Mouse (Mus musculus) embryonic facial prominence, embryonic 13.5 days (tissue): ENCODE measurements at regions not wholly inside any gene's neighbourhood (a gene's known extent, or its start where the extent isn't known, plus 50 kb on each side); places are given as distances from the start of the nearest gene placed in this dataset.

ENCODE experiments used
- ATAC-seq: fragments of 200-750 bp; cut with Nextera tagmentation; 2 replicates; pipeline ENCODE4 v1.8.0; 2017; ENCODE audit warnings: low read depth; ENCODE audit not compliant: insufficient number of reproducible peaks, insufficient read depth, low FRiP score, low TSS enrichment
- H3K27ac ChIP-seq: fragments of 300-500 bp; sonication (generic); 2 replicates; pipeline ENCODE4 v1.5.1; 2015; ENCODE audit warnings: moderate library complexity, mild to moderate bottlenecking, inconsistent platforms
- H3K27me3 ChIP-seq: fragments of 300-500 bp; sonication (generic); 2 replicates; pipeline ENCODE4 v1.6.1; 2015; ENCODE audit warnings: mild to moderate bottlenecking, inconsistent platforms
- H3K36me3 ChIP-seq: fragments of 300-500 bp; sonication (generic); 2 replicates; pipeline ENCODE4 v1.6.1; 2015; ENCODE audit warnings: mild to moderate bottlenecking, inconsistent platforms
- H3K4me1 ChIP-seq: fragments of 300-500 bp; sonication (generic); 2 replicates; pipeline ENCODE4 v1.6.1; 2015; ENCODE audit warnings: inconsistent platforms
- H3K4me2 ChIP-seq: fragments of 300-500 bp; sonication (generic); 2 replicates; pipeline ENCODE4 v1.6.1; 2015; ENCODE audit warnings: moderate library complexity, mild to moderate bottlenecking, inconsistent platforms
- H3K4me3 ChIP-seq: fragments of 300-500 bp; sonication (generic); 2 replicates; pipeline ENCODE4 v1.5.1; 2015; ENCODE audit warnings: mild to moderate bottlenecking, inconsistent platforms
- H3K9ac ChIP-seq: fragments of 300-500 bp; sonication (generic); 2 replicates; pipeline ENCODE4 v1.6.1; 2015; ENCODE audit warnings: mild to moderate bottlenecking, inconsistent platforms
- H3K9me3 ChIP-seq: fragments of 300-500 bp; sonication (generic); 2 replicates; pipeline ENCODE4 v1.6.1; 2016; ENCODE audit warnings: inconsistent platforms
- WGBS: fragments of 180-500 bp; shearing (Covaris S2); methylation state at CpG from one replicate; pipeline ENCODE4 v1.1.7; 2015; ENCODE audit warnings: mixed read lengths; 5-methylcytosine and 5-hydroxymethylcytosine counted together

DNA sequence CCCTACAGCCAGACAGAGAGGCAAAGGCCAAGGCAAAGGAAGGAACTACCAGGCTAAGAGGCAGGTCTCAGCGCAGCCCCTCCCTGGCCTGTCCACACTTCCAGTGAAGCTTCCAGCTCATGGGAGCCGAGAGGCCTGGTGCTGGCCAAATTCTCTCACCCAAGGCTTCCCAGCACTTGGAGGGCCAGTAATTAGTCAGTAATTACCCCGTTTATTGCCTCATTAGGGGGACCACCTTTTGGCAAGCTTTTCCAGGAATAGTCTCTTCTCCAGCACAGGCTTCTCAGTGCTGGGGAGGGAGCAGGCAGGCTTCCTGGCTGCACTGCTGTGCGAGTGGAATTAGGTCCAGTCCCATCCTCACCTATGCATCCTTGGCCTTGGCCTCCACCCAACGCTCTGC lies 252.8 kb upstream of the Nxpe4 start:
- no peak overlapping the region for H3K27ac ChIP-seq
- H3K4me1 ChIP-seq = 0 out of 2 replicates have a peak, but pooled peaks cover 8% of the 10 kb centered on the region
- H3K9ac ChIP-seq = no peak overlapping the region
- no peak overlapping the region for H3K4me2 ChIP-seq
- H3K9me3 ChIP-seq = no peaks in the 10 kb centered on the region
- WGBS = 64% methylated on average over 5 of the region's 5 CpGs
- no peaks in the 10 kb centered on the region for H3K36me3 ChIP-seq
- H3K4me3 ChIP-seq = no peak overlapping the region
- ATAC-seq = no peak
- H3K27me3 ChIP-seq = peaks cover 3% of the 10 kb centered on the region; the same call in 1 of the 2 replicates

- no peak overlapping the region for H3K27ac ChIP-seq
- H3K27me3 ChIP-seq = peaks cover 3% of the 10 kb centered on the region; the same call in 1 of the 2 replicates
- no peak for ATAC-seq
- 34% methylated on average over 6 of the region's 6 CpGs for WGBS
- H3K36me3 ChIP-seq = no peaks in the 10 kb centered on the region
- H3K4me3 ChIP-seq = no peak overlapping the region
- H3K9ac ChIP-seq = no peak overlapping the region
- no peak overlapping the region for H3K4me2 ChIP-seq
- H3K9me3 ChIP-seq = no peaks in the 10 kb centered on the region
- H3K4me1 ChIP-seq = 0 out of 2 replicates have a peak, but pooled peaks cover 8% of the 10 kb centered on the region
Observed at GRCm38 (mm10) chr9:47910501-47910906, 251.3 kb upstream of the Nxpe4 start.

GRCm38 (mm10) chr9:47912823-47913222 lies 249.0 kb upstream of the Nxpe4 start:
- Histone ChIP-seq H3K27ac (no peak overlapping the region), H3K4me1 (no peaks in the 10 kb centered on the region), H3K9ac (no peak overlapping the region), H3K4me2 (no peak overlapping the region), H3K27me3 (peaks cover 3% of the 10 kb centered on the region; the same call in 1 of the 2 replicates), H3K4me3 (no peak overlapping the region), H3K9me3 (no peaks in the 10 kb centered on the region), H3K36me3 (no peaks in the 10 kb centered on the region)
- no peak for ATAC-seq
- WGBS = 60% methylated on average over 5 of the region's 5 CpGs

GRCm38 (mm10) chr9:47935299-47935698 lies 226.5 kb upstream of the Nxpe4 start:
- 73% methylated on average over 2 of the region's 2 CpGs for WGBS
- no peak overlapping the region for H3K4me3 ChIP-seq
- H3K27me3 ChIP-seq = no peaks in the 10 kb centered on the region; the same call in 1 of the 2 replicates
- no peaks in the 10 kb centered on the region for H3K36me3 ChIP-seq
- ATAC-seq = no peak
- no peak overlapping the region for H3K4me2 ChIP-seq
- no peaks in the 10 kb centered on the region for H3K9me3 ChIP-seq
- 0 out of 2 replicates have a peak, but pooled peaks cover 3% of the 10 kb centered on the region for H3K4me1 ChIP-seq
- no peak overlapping the region for H3K27ac ChIP-seq
- H3K9ac ChIP-seq = no peak overlapping the region

DNA sequence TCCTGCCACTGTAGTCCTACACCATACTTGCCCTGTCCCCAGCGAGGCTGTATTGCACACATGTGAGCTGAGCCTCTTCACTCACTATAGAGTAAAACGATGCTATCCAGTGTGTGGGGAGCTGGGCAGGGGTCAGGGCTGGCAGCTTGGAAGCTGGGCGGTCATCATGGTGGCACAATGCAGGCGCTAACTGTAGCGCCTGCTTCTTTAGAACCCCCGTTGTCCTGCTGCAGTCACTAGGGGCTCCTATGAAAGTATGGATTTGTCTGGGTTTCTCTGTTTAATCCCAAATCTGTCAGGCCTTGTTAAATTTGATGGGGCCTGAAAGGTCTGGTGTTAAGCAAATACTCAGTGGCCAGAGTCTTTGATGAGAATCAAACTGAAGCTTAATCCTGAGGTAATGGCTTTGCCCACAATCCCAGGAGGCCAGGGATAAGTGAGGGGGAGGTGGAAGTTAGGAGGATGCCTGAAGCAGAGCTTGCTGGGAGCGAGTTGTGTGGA lies 225.8 kb upstream of the Nxpe4 start:
- Histone ChIP-seq H3K27me3 (no peaks in the 10 kb centered on the region; the same call in 1 of the 2 replicates), H3K4me1 (0 out of 2 replicates have a peak, but pooled peaks cover 3% of the 10 kb centered on the region), H3K9ac (no peak overlapping the region), H3K4me2 (no peak overlapping the region), H3K27ac (no peak overlapping the region), H3K9me3 (no peaks in the 10 kb centered on the region), H3K36me3 (no peaks in the 10 kb centered on the region), H3K4me3 (no peak overlapping the region)
- 55% methylated on average over 7 of the region's 7 CpGs for WGBS
- ATAC-seq = no peak

GRCm38 (mm10) chr9:47938941-47939710 lies 222.7 kb upstream of the Nxpe4 start:
- no peak overlapping the region for H3K4me2 ChIP-seq
- H3K9me3 ChIP-seq = no peaks in the 10 kb centered on the region
- no peak overlapping the region for H3K9ac ChIP-seq
- H3K27ac ChIP-seq = no peak overlapping the region
- no peak for ATAC-seq
- no peaks in the 10 kb centered on the region for H3K36me3 ChIP-seq
- H3K4me3 ChIP-seq = no peak overlapping the region
- H3K4me1 ChIP-seq = 0 out of 2 replicates have a peak, but pooled peaks cover 3% of the 10 kb centered on the region
- WGBS = 73% methylated on average over 14 of the region's 14 CpGs
- no peaks in the 10 kb centered on the region; the same call in 1 of the 2 replicates for H3K27me3 ChIP-seq

DNA sequence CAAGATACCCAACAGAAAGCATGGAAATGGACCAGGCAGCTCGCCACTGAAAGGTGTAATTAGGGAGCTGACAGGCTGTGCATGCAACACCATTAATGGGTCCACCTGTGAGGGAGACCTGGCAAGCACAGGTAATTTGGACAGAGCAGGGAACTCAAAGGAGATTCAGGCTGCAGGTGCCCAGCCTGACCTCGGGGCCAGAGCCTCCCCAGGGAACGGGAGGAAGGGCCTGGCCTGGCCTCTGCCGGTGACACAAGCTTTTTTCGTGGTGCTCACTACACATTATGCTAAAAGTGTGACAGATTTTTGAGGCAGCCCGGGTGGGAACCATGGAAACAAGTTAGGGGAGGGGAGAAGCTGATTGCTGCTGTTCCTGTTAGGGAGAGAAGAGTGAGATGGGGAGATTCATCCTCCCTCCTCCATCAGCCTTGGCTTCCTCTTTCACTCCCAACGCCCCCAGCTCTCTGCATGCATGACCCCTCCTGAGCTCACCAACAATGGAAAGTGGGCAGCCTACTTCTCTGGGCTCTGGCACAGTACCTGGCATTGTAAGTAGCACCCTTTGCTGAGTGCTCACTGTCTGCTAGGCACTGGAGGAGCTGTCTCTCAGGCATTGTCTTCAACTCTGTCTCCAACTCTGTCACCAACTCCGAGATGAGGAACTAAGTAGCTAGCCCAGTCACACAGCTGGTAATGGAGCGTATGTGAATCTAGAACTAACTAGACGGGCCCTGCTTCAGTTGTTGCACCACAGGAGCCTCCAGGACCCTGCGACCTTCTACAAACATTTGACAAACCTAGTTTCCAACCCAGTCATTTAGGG lies 218.9 kb upstream of the Nxpe4 start:
- Histone ChIP-seq H3K27me3 (no peaks in the 10 kb centered on the region; the same call in 1 of the 2 replicates), H3K9ac (no peak overlapping the region), H3K4me1 (peaks cover 4% of the 10 kb centered on the region; the same call in 1 of the 2 replicates), H3K4me3 (no peak overlapping the region), H3K9me3 (no peaks in the 10 kb centered on the region), H3K4me2 (no peak overlapping the region), H3K27ac (no peak overlapping the region), H3K36me3 (no peaks in the 10 kb centered on the region)
- ATAC-seq = no peak; the same call in 1 of the 2 replicates
- 57% methylated on average over 11 of the region's 11 CpGs for WGBS

DNA sequence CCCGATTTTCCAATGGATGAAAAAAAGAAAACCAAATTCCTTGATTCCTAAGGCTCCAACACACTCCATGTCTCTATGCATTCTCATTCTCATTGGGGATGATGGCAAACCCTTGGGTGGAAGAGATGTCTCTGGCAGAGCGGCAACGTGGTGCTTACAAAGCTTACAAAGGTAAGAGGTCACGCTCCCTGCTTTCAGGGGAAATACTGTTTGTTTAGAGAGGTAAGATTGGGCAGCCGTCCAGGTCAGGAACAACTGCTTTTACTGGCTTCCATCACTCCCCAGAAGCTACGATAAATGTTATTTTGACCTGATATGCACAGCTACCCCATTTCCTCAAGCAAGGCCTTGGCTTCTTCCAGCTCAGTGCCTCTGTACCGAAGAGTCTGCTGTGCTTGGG lies 215.6 kb upstream of the Nxpe4 start:
- Histone ChIP-seq H3K36me3 (no peaks in the 10 kb centered on the region), H3K27me3 (peaks cover 4% of the 10 kb centered on the region; the same call in 1 of the 2 replicates), H3K9me3 (no peaks in the 10 kb centered on the region), H3K9ac (no peak overlapping the region), H3K4me1 (peaks cover 11% of the 10 kb centered on the region; the same call in 1 of the 2 replicates), H3K4me3 (no peak overlapping the region), H3K4me2 (no peak overlapping the region), H3K27ac (no peak overlapping the region)
- no peak for ATAC-seq
- WGBS = 80% methylated on average over 7 of the region's 7 CpGs

DNA sequence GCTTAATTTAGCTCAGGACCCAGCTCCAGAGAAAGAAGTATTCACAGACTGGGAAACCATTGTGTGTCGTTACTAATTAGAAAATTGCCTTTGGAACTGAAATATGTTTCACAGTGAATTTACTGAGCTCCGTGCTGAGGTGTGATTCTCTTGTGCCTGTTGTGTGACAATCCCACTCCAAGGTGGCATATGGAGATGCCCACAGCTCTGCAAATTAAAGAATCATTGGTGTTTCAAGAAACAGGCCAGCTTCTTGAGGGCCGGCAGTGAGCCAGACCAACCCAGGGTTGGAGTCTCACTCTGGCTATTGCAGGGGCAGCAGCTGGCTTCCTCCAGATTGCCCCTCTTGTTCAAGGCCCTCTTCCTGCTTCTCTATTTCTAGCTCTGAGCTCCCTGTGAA lies 203.9 kb upstream of the Nxpe4 start:
- Histone ChIP-seq H3K27me3 (peaks cover 5% of the 10 kb centered on the region; the same call in 1 of the 2 replicates), H3K4me2 (no peak overlapping the region), H3K27ac (no peak overlapping the region), H3K4me1 (peaks cover 14% of the 10 kb centered on the region), H3K4me3 (no peak overlapping the region), H3K9me3 (no peaks in the 10 kb centered on the region), H3K36me3 (no peaks in the 10 kb centered on the region), H3K9ac (no peak overlapping the region)
- WGBS = 66% methylated on average over 3 of the region's 3 CpGs
- no peak for ATAC-seq

DNA sequence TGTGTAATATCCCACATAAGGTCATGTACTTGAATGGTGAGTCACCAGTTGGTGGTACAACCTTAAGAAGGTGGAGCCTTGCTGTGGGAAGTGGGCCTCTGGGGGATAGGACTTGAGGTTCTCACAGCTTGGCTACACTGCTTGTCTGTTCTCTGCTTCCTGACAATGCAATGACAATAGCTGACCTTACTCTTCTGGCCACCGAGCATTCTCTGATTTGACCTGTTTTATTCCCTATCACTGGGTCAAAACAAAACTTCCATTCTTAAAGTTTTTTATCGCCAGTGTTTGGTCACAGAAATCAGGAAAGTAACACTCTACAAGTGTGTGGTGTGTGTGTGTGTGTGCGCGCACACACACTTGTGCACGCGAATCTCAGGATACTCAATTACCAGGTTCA lies 203.0 kb upstream of the Nxpe4 start:
- Histone ChIP-seq H3K9ac (no peak overlapping the region), H3K4me1 (peaks cover 18% of the 10 kb centered on the region), H3K4me3 (no peak overlapping the region), H3K36me3 (no peaks in the 10 kb centered on the region), H3K27ac (no peak overlapping the region), H3K27me3 (peaks cover 5% of the 10 kb centered on the region; the same call in 1 of the 2 replicates), H3K9me3 (no peaks in the 10 kb centered on the region), H3K4me2 (no peak overlapping the region)
- ATAC-seq = no peak
- 92% methylated on average over 6 of the region's 6 CpGs for WGBS

DNA sequence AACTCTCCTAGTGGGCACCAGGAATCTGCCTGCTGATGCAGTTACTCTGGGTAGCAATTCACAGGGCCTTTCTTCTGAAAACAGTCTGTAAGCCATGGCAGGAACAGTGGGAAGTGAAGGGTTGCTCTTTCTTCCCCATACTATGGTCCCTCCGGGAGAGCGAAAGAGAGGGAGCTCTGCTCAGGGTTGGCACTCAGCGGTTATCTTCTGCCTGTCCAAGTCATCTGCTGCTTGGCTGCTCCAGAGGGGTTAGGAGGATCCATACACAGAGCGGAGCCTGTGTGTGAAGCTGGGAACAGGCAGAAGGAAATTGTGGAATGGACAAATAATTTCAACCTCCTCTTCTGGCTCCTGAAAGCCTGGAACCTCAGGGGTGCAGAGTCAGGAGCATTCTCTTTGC lies 200.6 kb upstream of the Nxpe4 start:
- H3K4me1 ChIP-seq = peaks cover 18% of the 10 kb centered on the region
- H3K9me3 ChIP-seq = no peaks in the 10 kb centered on the region
- ATAC-seq = no peak
- no peak overlapping the region for H3K4me3 ChIP-seq
- H3K27me3 ChIP-seq = peaks cover 5% of the 10 kb centered on the region; the same call in 1 of the 2 replicates
- WGBS = 82% methylated on average over 4 of the region's 4 CpGs
- H3K36me3 ChIP-seq = no peaks in the 10 kb centered on the region
- no peak overlapping the region for H3K27ac ChIP-seq
- H3K4me2 ChIP-seq = no peak overlapping the region
- H3K9ac ChIP-seq = no peak overlapping the region
